Mouse (Mus musculus) CH12.LX (cell line): Measurements from ENCODE around the gene Sugt1. TPM values are rescaled to one million over a fixed set of nuclear protein-coding genes. Genes with fewer than 3 reads are reported as not detected.
A peak's percentile ranks its signal among the peaks of the same experiment; 100 is the strongest.

Experiments used
- DNase-seq: peaks from one replicate; pipeline ENCODE4 v3.0.0-alpha.2; 2013; ENCODE audit errors: extremely low read depth
- H3K27ac ChIP-seq: 2 replicates; pipeline ENCODE4 v1.5.1; 2012; ENCODE audit warnings: low read depth, mild to moderate bottlenecking, control low read depth, moderate library complexity; ENCODE audit not compliant: insufficient read depth
- H3K27me3 ChIP-seq: replicated peaks from 2 replicates; pipeline ENCODE3; 2012; ENCODE audit warnings: inconsistent platforms
- H3K36me3 ChIP-seq, 2 experiments: replicated peaks in 1 of 2; 2 replicates each; pipeline versions ENCODE3 to v1.6.1; 2012; ENCODE audit warnings: inconsistent platforms in 1 of 2, low read length in 1 of 2, mild to moderate bottlenecking in 1 of 2, mixed read lengths in 1 of 2, moderate library complexity in 1 of 2; ENCODE audit not compliant: control insufficient read depth in 1 of 2, insufficient read depth in 1 of 2
- H3K4me1 ChIP-seq, 2 experiments: 2 replicates each; pipeline ENCODE4 v1.6.1; 2012; ENCODE audit warnings: inconsistent platforms in 1 of 2, moderate library complexity in 1 of 2; ENCODE audit not compliant: insufficient read depth in 2 of 2, control insufficient read depth in 1 of 2
- H3K4me2 ChIP-seq: 2 replicates; pipeline ENCODE4 v1.6.1; 2012; ENCODE audit warnings: low read depth, mild to moderate bottlenecking, control low read depth; ENCODE audit not compliant: poor library complexity, insufficient read depth, severe bottlenecking
- H3K4me3 ChIP-seq, 3 experiments: fragments of 150-350 bp in 1 of 3; sonication (generic) in 1 of 3; replicated peaks in 1 of 3; 2 replicates each; pipeline versions ENCODE3 to v1.5.1; 2011 to 2012; ENCODE audit warnings: low read depth in 2 of 3, low read length in 2 of 3, mild to moderate bottlenecking in 2 of 3, moderate library complexity in 2 of 3, control low read depth in 1 of 3, improper control_type of control experiment in 1 of 3, inconsistent platforms in 1 of 3, mixed read lengths in 1 of 3; ENCODE audit not compliant: poor library complexity in 1 of 3
- H3K79me2 ChIP-seq: replicated peaks from 2 replicates; pipeline ENCODE4 v1.6.1; 2012; ENCODE audit warnings: mild to moderate bottlenecking, moderate library complexity; ENCODE audit not compliant: control insufficient read depth, poor library complexity, insufficient read depth, severe bottlenecking; ENCODE audit errors: extremely low read depth
- H3K9ac ChIP-seq: 2 replicates; pipeline ENCODE4 v1.6.1; 2012; ENCODE audit warnings: low read depth, mild to moderate bottlenecking, control low read depth, moderate library complexity; ENCODE audit not compliant: insufficient read depth
- H3K9me3 ChIP-seq: replicated peaks from 2 replicates; pipeline ENCODE3; 2012; ENCODE audit warnings: low read length, inconsistent platforms, mixed read lengths
- CHD1 ChIP-seq: IDR thresholded peaks from 2 replicates; pipeline ENCODE4 v1.6.1; 2012; ENCODE audit warnings: low read depth, low read length, improper control_type of control experiment, inconsistent platforms
- E2F4 ChIP-seq: IDR thresholded peaks from 2 replicates; pipeline ENCODE4 v1.6.1; 2011; ENCODE audit warnings: low read depth, low read length, improper control_type of control experiment; ENCODE audit not compliant: insufficient replicate concordance
- GABPA ChIP-seq: IDR thresholded peaks from 2 replicates; pipeline ENCODE4 v1.6.1; 2012; ENCODE audit warnings: low read depth, low read length, improper control_type of control experiment, inconsistent platforms; ENCODE audit not compliant: insufficient replicate concordance
- HCFC1 ChIP-seq: IDR thresholded peaks from 2 replicates; pipeline ENCODE4 v1.6.1; 2012; ENCODE audit warnings: low read depth, mild to moderate bottlenecking, inconsistent platforms, low read length, improper control_type of control experiment
- IRF4 ChIP-seq: IDR thresholded peaks from 2 replicates; pipeline ENCODE4 v1.6.1; 2014; ENCODE audit warnings: low read depth, mild to moderate bottlenecking, inconsistent platforms, low read length, improper control_type of control experiment
- MAX ChIP-seq: IDR thresholded peaks from 2 replicates; pipeline ENCODE4 v1.6.1; 2011; ENCODE audit warnings: low read length, improper control_type of control experiment
- MYC ChIP-seq: IDR thresholded peaks from 2 replicates; pipeline ENCODE4 v1.6.1; 2011; ENCODE audit warnings: low read depth, mild to moderate bottlenecking, improper control_type of control experiment, low read length
- NRF1 ChIP-seq: IDR thresholded peaks from 2 replicates; pipeline ENCODE4 v1.6.1; 2014; ENCODE audit warnings: low read depth, mild to moderate bottlenecking, inconsistent platforms, low read length, improper control_type of control experiment, moderate library complexity
- PAX5 ChIP-seq: IDR thresholded peaks from 2 replicates; pipeline ENCODE4 v1.6.1; 2012; ENCODE audit warnings: low read length, inconsistent platforms, mixed read lengths
- TCF12 ChIP-seq: IDR thresholded peaks from 2 replicates; pipeline ENCODE4 v1.6.1; 2014; ENCODE audit warnings: low read depth, mild to moderate bottlenecking, inconsistent platforms, low read length, improper control_type of control experiment
- ZNF384 ChIP-seq: IDR thresholded peaks from 2 replicates; pipeline ENCODE4 v1.6.1; 2012; ENCODE audit warnings: low read depth, low read length, improper control_type of control experiment, inconsistent platforms
- dilution Hi-C: fragments of 300-500 bp; cut with MboI; formaldehyde crosslinking; loops from 2 replicates; pipeline ENCODE4 v1.14.3; 2020; ENCODE audit warnings: low sequenced_read_pairs; ENCODE audit not compliant: extremely low pct_unique_long_range_greater_than_20kb, extremely low pct_ligation_motif_present
- in situ Hi-C: fragments of 300-500 bp; cut with MboI; formaldehyde crosslinking; loops from 3 replicates; pipeline ENCODE4 v1.14.3; 2019; ENCODE audit warnings: low sequenced_read_pairs, low pct_ligation_motif_present, low pct_unique_long_range_greater_than_20kb, mixed read lengths
- polyA plus RNA-seq: library from polyadenylated mRNA; unstranded; fragments of >175 nt; gene quantifications from 2 replicates; pipeline ENCODE4 v1.2.1, GENCODE M21; 2012; ENCODE audit warnings: low read depth; ENCODE audit not compliant: insufficient read length
- total RNA-seq, 2 experiments: library from RNA; depleted of rRNA; stranded (reverse); fragments of 300-350 nt in 1 of 2; fragments of >200 nt in 1 of 2; gene quantifications; 2 replicates each; pipeline ENCODE4 v1.2.3; 2012 to 2014

Gene Sugt1
- total and polyA plus RNA-seq, 3 experiments = 91.9 to 118 (median 114) TPM

DNA sequence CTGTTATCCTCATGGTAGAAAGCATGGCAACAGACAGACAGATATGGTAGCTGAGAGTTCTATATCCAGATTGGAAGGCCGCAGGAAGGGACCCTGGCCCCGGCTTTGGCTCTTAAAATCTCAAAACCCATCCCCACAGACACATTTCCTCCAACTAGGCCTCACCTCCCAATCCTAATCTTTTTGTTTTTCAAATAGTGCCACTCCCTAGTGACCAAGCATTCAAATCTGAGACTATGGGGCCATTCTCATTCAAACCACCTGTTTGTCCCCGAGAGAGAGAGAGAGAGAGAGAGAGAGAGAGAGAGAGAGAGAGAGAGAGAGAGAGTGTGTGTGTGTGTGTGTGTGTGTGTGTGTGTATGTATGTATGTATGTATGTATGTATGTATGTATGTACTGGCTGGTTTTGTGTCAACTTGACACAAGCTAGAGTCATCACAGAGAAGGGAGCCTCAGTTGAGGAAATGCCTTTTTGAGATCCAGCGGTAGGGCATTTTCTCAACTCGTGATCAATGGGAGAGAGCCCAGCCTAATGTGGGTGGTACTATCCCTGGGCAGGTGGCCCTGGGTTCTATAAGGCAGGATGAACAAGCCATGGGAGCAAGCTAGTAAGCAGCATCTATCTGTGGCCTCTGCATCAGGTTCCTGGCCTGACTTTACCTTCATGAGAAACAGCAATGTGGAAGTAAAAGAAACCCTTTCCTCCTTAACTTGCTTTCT is 3.8 kb upstream of the Sugt1 start:
- Histone ChIP-seq H3K27ac (no peak overlapping the region), H3K36me3 (peaks cover 24 to 45% of the 10 kb centered on the region in 2 experiments), H3K4me3 (no peak overlapping the region), H3K9me3 (no peaks in the 10 kb centered on the region), H3K79me2 (peaks cover 17% of the 10 kb centered on the region), H3K9ac (no peak overlapping the region), H3K27me3 (no peaks in the 10 kb centered on the region), H3K4me1 (peaks cover 0 to 20% of the 10 kb centered on the region in 2 experiments; a peak in 2 of 4 replicates), H3K4me2 (no peak overlapping the region)
- TF ChIP-seq TCF12 (no peak), E2F4 (no peak), PAX5 (no peak), NRF1 (no peak)
- in situ Hi-C loops = no loop called here
- no peak for DNase-seq
- dilution Hi-C loops = no loop called here

DNA sequence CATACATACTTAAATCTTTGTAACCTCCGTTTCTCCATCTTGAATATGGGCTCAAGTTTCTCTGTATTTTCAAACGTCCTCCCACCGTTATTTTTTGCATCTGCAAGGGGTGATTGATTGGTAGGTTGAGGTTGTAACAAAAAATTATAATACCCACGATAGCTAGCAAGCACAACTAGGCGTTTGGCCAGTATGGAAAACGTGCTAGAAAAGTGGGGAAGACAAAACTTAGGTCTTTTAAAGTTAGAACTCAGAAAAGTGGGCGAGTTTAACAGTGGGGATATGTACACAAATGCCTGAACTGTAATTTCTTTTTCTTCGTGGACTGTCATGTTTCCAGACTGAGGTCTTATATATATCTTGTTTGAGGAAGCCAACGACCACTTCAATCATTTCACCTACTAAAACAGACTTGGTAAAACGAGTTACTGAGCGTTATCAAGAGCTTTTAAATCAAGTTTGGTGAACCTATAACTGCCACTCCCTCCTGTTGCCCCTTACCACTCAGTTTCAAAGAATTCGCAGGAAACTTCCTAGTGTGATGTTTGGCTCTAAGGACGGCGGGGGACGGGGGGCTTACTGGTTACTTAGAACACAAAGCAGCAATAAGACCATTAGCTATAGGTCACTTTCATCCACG is 872 bp upstream of the Sugt1 start:
- Histone ChIP-seq H3K36me3 (peaks cover 16 to 35% of the 10 kb centered on the region in 2 experiments), H3K9me3 (no peaks in the 10 kb centered on the region), H3K9ac (peak overlapping the region; percentile 95), H3K4me1 (peaks cover 4 to 38% of the 10 kb centered on the region in 2 experiments; a peak in 3 of 4 replicates), H3K27ac (peak overlapping the region; percentile 35; the same call in 1 of the 2 replicates), H3K4me2 (peak overlapping the region; percentile 97), H3K79me2 (peaks cover 38% of the 10 kb centered on the region), H3K4me3 (peak overlapping the region; percentile 71 to 87 (median 82)), H3K27me3 (no peaks in the 10 kb centered on the region)
- TF ChIP-seq MYC (no peak), CHD1 (peak; percentile 85; the same call in 1 of the 2 replicates)
- in situ Hi-C loops = no loop called here
- DNase-seq = no peak
- dilution Hi-C loops = no loop called here

DNA sequence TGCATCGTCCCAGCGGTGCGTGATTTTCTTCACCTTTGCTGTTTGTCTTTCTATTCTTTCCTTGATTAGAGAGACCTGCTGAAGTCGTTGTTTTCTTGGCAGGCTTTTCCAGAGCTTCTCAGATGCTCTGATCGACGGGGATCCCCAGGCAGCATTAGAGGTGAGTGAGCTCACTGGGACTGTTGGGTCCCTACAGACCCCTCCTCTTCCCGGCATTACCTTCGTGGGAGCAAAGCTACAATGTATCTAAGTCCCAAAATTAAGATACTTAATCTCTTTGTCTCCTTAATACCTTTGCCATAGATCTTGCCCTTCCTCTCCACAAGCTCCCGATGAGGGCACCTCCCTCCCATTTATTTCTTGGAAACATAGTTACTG is 350 bp downstream of the Sugt1 start:
- Histone ChIP-seq H3K79me2 (peaks cover 40% of the 10 kb centered on the region), H3K27me3 (no peaks in the 10 kb centered on the region), H3K4me1 (peaks cover 4 to 40% of the 10 kb centered on the region in 2 experiments; a peak in 3 of 4 replicates), H3K27ac (no peak overlapping the region), H3K36me3 (peaks cover 13 to 34% of the 10 kb centered on the region in 2 experiments)
- DNase-seq = no peak
- in situ Hi-C loops = no loop called here
- dilution Hi-C loops = no loop called here
- TF ChIP-seq MAX (no peak), ZNF384 (no peak), HCFC1 (no peak), GABPA (no peak), IRF4 (no peak)
- TF ChIP-seq, all 38 proteins: peak for 0
- H3K4me3 ChIP-seq = peak overlapping the region; percentile 72 to 85 (median 82)
- H3K4me2 ChIP-seq = peak overlapping the region; percentile 86; the same call in 1 of the 2 replicates
- H3K9me3 ChIP-seq = no peaks in the 10 kb centered on the region
- H3K9ac ChIP-seq = peak overlapping the region; percentile 83
